Mouse (Mus musculus) gastrocnemius, postnatal 4 days (tissue): ENCODE measurements around the gene Zgpat. TPM values are rescaled to one million over a fixed set of nuclear protein-coding genes. Genes with fewer than 3 reads are reported as not detected.

Experiments used
- DNase-seq, 2 experiments: peaks; one replicate each; pipeline ENCODE4 v3.0.0; 2021 to 2022; ENCODE audit warnings: low spot score in 2 of 2, mixed read lengths in 2 of 2
- long read RNA-seq, 2 experiments: library from polyadenylated mRNA; stranded (forward); transcript quantifications; one replicate each; pipeline ENCODE4 v2.0.0; 2021
- total RNA-seq, 2 experiments: library from RNA; stranded (reverse); gene quantifications; 2 replicates each; pipeline ENCODE4 v1.2.3; 2021

Zgpat gene
- total RNA-seq, result 10 to 100 TPM; 23.3 to 26.2 TPM
- long read RNA-seq, experiment 1, transcript Zgpat-202 (6 exons, 2,072 nt), result major isoform, 21 of 34 reads
- long read RNA-seq, experiment 1, partial matches to known transcripts, result 4 of 34 reads
- long read RNA-seq, experiment 1, other reads (novel, unspliced or antisense), result 8 of 34 reads
- long read RNA-seq, experiment 2, transcript Zgpat-202 (6 exons, 2,072 nt), result major isoform, 23 of 52 reads
- long read RNA-seq, experiment 2, partial matches to known transcripts, result 4 of 52 reads
- long read RNA-seq, experiment 2, other reads (novel, unspliced or antisense), result 20 of 52 reads

DNA sequence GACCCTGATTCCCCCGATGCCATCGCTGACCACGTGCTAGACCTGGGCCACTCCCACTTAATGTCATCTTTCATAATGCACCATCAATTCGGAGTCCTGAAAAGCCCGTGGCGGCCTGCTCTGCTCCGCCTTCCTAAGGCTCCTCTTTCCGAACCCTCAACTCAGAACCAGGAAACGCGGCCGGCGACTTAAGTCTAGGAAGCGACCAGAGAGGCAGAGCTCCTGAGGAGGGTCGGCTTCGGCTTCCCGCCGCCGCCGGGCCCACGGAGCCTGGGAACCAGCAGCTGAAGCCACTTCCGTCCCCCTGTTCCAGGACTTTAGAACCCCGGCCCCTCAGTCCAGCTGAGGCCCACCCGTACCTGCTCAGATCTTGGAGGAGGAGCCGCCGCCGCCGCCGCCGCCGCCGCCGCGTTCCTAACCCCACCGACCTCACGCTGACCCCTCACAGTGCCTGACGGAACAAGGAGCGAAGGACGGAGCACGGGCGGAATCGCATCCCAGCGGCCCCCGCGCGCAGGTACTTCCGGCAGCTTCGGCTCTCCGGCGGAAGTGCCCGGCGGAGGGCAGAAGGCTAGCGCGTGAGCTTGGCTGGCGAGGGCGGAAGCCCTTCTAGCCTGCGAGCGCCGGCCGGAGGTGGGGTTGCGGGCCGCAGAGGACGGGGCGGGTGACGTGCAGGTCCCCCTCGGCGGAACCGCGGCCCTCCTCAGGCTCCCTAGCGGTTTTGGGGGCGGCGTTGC lies at the start of gene Zgpat, which contains the start of gene Arfrp1:
TSS of gene Zgpat (plus strand) at position 69 of the 737 bp plus-strand sequence.
TSS of gene Arfrp1 (minus strand) at position 545 of the 737 bp plus-strand sequence.
- DNase-seq, result peak; percentile 77 to 90

- DNase-seq, result peak; percentile 55 to 84
Observed at GRCm38 (mm10) chr2:181319248-181320102, 45.3 kb upstream of the Zgpat start, which contains the start of gene Rtel1. TSS of gene Rtel1 (plus strand) at chr2:181319739.

DNA sequence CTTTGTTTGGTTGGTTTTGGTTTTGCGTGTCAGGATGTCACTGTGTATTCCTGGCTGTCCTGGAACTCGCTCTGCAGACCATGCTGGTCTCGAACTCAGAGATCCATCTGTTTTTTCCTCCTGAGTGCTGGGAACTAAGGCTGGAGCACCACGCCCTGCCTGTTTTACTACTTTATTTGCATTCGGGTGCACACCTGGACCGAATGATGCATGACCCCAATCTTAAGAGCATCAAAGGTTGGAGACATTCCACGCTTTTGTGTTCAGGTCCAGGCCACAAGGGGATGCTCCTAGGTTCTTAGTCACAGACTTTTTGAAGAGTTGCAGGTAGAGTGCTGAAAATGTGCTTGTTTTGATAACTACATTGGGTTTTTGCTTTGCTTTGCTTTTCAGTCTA lies 44.6 kb upstream of the Zgpat start:
- no peak for DNase-seq

DNA sequence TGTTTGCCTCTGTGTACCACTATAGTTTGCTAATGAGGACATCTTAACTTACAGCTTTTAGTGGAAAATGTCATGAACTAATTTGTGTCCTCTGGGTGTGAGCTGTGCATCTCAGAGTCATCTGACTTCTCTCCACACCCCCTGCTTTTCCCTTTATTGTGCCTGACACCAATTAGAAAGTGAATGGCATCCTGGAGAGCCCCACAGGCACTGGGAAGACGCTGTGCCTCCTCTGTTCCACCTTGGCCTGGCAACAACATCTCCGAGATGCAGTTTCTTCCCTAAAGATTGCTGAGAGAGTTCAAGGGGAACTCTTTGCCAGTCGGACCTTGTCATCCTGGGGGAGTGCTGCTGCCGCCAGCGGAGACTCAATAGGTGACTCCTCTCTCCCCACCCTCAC lies 42.6 kb upstream of the Zgpat start:
- no peak for DNase-seq

DNA sequence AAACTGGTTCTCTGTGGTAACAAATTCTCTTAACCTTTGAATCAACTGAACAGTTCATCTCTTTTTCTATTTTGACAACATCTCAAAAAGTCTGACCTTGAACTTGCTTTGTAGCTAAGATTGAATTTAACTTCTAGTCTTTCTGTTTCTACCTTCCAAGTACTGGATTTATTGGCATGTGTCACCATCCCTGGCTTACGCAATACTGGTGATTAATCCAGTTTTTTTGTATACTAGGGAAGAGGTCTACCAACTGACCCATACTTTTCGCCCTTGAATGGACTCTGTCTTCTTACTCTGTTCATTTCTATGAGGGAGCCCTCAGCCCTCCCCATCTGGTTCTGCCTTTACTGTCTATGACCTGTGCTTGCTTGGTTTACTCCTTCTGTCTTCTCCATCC lies 38.6 kb upstream of the Zgpat start:
- no peak for DNase-seq

DNA sequence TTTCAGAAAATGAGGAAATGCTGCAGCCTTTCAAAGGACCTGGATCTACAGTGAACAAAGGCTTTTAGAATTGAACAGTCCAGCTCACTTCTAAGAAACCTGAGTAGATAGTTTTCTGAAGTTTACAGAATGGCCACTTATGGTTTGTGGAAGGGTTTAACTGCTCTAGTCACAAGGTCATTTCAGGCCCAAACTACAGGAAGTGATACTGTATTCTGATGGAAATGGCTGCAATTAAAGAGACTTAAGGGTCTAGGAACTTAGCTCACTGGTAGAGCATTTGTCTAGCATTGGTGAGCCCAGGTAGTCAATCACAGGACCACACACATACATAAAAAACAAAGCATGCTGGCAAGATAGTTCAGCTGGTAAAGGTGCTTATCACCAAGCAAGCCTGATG lies 32.2 kb upstream of the Zgpat start:
- no peak for DNase-seq

DNA sequence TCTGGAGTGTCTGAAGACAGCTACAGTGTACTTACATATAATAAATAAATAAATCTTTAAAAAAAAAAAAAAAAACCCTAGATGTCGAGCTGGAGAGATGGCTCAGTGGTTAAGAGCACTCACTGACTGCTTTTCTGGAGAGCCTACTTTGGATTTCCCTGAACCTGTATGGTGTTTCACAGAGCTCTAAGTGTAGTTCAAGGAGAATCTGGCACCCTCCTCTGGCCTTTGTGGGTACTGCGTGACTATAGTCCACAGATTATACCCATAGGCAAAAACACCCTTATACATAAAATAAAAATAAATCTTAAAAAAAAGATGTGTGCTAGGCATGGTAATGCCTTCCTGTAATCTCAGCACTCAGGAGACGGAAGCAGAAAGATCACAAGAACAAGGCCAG lies 30.7 kb upstream of the Zgpat start:
- peak in 1 of 2 experiments; percentile 63 for DNase-seq

- DNase-seq, result no peak
Observed at GRCm38 (mm10) chr2:181340426-181340825, 24.3 kb upstream of the Zgpat start.

GRCm38 (mm10) chr2:181342766-181343165 lies 22.0 kb upstream of the Zgpat start:
- no peak for DNase-seq

GRCm38 (mm10) chr2:181356780-181357179 lies 7.9 kb upstream of the Zgpat start:
- DNase-seq, result no peak

DNA sequence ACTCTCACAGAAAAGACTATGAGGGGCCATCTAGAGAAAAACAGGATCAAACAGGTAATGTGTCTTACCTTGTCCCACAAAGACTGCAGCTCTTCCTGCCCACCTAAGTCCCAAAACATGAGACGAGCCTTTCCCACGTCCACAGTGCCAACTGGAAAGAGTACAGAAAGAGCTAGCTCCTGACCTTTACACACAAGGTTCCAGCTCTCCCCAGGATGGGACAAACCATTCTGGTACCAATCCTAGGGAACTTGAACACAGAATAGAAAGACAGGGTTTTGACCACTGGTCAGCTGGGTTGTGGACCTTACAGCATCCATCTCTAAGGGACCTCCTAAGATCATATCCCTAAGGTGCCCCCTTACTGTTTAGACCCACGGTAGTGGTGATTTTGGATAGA lies 782 bp upstream of the Zgpat start:
- no peak for DNase-seq

DNA sequence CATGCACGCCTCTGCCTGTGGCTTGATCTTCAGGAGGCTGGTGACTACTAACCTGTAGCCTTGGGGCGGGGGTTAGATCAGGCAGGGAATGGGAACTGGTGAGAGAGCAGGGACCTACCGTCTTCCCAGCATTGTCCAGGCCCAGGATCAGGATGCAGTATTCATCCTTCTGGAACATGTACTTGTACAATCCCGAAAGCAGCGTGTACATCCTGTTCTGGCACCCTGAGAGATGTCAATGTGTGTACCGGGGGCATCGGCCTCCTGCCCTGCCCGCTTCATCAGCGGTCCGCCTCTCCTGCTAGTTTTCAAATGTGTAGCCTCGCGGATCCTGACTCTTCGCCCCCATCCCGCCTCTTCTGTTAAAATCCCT lies 255 bp upstream of the Zgpat start:
- DNase-seq, result no peak

DNA sequence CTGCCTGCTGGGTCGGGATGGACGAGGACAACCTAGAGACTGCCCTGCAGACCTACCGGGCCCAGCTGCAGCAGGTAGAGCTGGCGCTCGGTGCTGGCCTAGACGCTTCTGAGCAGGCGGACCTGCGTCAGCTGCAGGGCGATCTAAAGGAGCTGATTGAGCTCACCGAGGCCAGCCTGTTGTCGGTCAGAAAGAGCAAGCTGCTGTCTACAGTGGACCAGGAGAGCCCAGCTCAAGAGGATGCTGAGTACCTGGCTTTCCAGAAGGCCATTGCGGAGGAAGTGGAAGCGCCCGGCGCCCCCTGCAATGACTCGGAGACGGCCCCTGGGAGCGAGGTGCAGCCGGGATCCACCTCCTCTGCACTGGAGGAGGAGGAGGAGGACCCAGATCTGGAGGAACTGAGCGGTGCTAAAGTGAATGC lies 937 bp downstream of the Zgpat start:
- DNase-seq, result no peak

GRCm38 (mm10) chr2:181370001-181370400 lies 5.3 kb downstream of the Zgpat start:
- no peak for DNase-seq

- no peak for DNase-seq
Observed at GRCm38 (mm10) chr2:181375787-181376186, 11.1 kb downstream of the Zgpat start.

DNA sequence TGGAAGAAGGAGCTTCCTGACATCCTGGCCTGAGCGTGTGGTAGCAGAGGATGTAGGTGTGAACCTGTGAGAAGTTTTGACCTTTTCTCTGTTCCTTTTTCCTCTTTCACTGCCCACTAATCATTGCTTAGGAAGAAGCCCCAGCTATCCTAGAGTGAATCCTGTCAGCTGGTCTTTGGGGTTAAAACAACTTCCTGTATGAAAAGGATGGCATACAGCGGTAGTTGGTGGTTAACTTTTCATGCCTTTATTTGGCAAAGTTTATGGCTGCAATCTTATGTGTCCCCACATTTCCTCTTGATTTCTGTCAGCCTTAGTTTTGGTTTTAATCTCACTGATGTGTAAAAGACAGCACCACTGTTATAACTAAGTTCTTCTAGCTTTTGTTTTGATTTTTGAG lies 12.5 kb downstream of the Zgpat start:
- no peak for DNase-seq

GRCm38 (mm10) chr2:181378701-181379100 lies 14.0 kb downstream of the Zgpat start:
- no peak for DNase-seq

- DNase-seq, result no peak
Observed at GRCm38 (mm10) chr2:181379778-181380177, 15.1 kb downstream of the Zgpat start, which contains the start of gene Lime1. TSS of gene Lime1 (plus strand) at chr2:181380078.

- DNase-seq, result no peak
Observed at GRCm38 (mm10) chr2:181380251-181380650, 15.5 kb downstream of the Zgpat start.

DNA sequence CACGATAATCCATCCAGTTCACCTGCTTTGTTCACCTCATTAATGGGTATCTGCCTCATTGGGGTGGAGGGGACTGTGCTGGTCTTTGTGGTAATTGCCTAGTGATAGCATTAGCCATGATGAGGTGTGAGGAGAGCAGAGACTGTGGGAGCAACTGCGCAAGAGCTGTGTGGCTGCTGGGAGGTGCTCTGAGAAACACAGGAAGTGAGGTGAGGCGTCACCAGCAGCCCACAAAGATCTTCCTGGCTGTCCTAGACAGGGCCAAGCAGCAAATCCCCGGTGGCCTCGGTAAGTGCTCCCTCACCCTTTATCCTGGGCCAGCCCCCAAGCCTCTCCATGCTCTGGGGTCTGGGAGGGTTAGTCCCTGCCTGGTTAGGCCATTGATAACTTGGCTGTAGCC lies 16.4 kb downstream of the Zgpat start:
- no peak for DNase-seq

GRCm38 (mm10) chr2:181381631-181382306 lies 17.0 kb downstream of the Zgpat start:
- DNase-seq, result no peak
